Mouse (Mus musculus) 3134 (cell line): ENCODE results near the gene Snx1.
A peak's percentile ranks its signal among the peaks of the same experiment; 100 is the strongest.

Experiments used
- DNase-seq: peaks from one replicate; pipeline ENCODE4 v3.0.0-alpha.2; 2011; ENCODE audit warnings: low spot score; ENCODE audit not compliant: insufficient read length; ENCODE audit errors: extremely low read depth

Snx1 gene

GRCm38 (mm10) chr9:66091327-66092231 is 34.8 kb downstream of the Snx1 start:
- no peak for DNase-seq

GRCm38 (mm10) chr9:66090593-66091244 is 35.7 kb downstream of the Snx1 start:
- no peak for DNase-seq

- DNase-seq, result no peak
These were observed 38.0 kb downstream of the Snx1 start for GRCm38 (mm10) chr9:66088411-66088810.

GRCm38 (mm10) chr9:66087062-66087461 is 39.3 kb downstream of the Snx1 start:
- DNase-seq, result no peak

GRCm38 (mm10) chr9:66084171-66084570 is 42.2 kb downstream of the Snx1 start:
- no peak for DNase-seq

- no peak for DNase-seq
These were observed 44.4 kb downstream of the Snx1 start for GRCm38 (mm10) chr9:66081999-66082398.

GRCm38 (mm10) chr9:66080804-66081459 is 45.5 kb downstream of the Snx1 start:
- no peak for DNase-seq

- peak; percentile 62 for DNase-seq
These were observed 47.9 kb downstream of the Snx1 start for GRCm38 (mm10) chr9:66078493-66078892.

- no peak for DNase-seq
These were observed 48.3 kb downstream of the Snx1 start for GRCm38 (mm10) chr9:66078072-66078471.

- DNase-seq, result no peak
These were observed 53.6 kb downstream of the Snx1 start for GRCm38 (mm10) chr9:66072754-66073153.

GRCm38 (mm10) chr9:66070151-66070550 is 56.2 kb downstream of the Snx1 start:
- no peak for DNase-seq

- DNase-seq, result peak; percentile 31
These were observed 56.8 kb downstream of the Snx1 start, which contains the start of gene Snx22 for GRCm38 (mm10) chr9:66069583-66069982. Gene Snx22 (minus strand): TSS chr9:66069719.

GRCm38 (mm10) chr9:66068971-66069391 is 57.4 kb downstream of the Snx1 start:
- DNase-seq, result no peak

- DNase-seq, result no peak
These were observed 58.3 kb downstream of the Snx1 start for GRCm38 (mm10) chr9:66068056-66068455.

- DNase-seq, result no peak
These were observed 58.8 kb downstream of the Snx1 start for GRCm38 (mm10) chr9:66067542-66067941.

GRCm38 (mm10) chr9:66066791-66067190 is 59.6 kb downstream of the Snx1 start:
- no peak for DNase-seq

GRCm38 (mm10) chr9:66064316-66064715 is 62.1 kb downstream of the Snx1 start:
- DNase-seq, result no peak

GRCm38 (mm10) chr9:66063446-66063845 is 62.9 kb downstream of the Snx1 start:
- no peak for DNase-seq

- no peak for DNase-seq
These were observed 64.7 kb downstream of the Snx1 start for GRCm38 (mm10) chr9:66061656-66062055.

- DNase-seq, result no peak
These were observed 65.4 kb downstream of the Snx1 start for GRCm38 (mm10) chr9:66060986-66061385.

- DNase-seq, result no peak
These were observed 66.1 kb downstream of the Snx1 start for GRCm38 (mm10) chr9:66060308-66060647.
